7 mouse cellular contexts compared by ENCODE assay signal in the genomic region with DNA sequence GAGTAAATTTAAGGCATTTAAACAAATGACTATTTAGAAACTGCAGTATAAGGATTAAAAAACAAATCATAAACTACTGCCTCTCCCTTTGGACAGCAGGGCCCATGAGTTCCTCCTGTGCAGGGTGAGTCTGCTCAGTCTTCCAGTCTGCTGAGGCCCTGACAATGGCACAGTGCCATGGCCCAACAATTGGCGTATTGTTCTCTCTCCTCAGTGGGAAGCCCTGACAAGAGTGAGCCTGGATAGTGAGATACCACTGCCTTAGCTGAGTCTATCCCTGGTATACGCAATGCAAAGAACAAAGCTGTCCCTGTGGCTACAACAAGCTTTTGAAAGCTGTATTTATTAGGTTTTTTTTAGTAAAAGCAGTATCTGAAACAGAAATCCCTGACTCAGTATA.
DNase-seq lines count a peak whose midpoint lies in the region; ATAC-seq and TF ChIP-seq lines count a peak whose summit lies in the region.

No protein-coding gene starts in this region.

- peak overlapping the region; percentile 44; the same call in 1 of the 2 replicates for H3K27ac ChIP-seq in gastrocnemius, adult 2 months
- 0 out of 2 replicates have a peak overlapping the region, but pooled peaks have one; percentile 32 for H3K27ac ChIP-seq in hindbrain, embryonic 14.5 days
- 0 out of 2 replicates have a peak overlapping the region, but pooled peaks have one; percentile 20 for H3K27ac ChIP-seq in midbrain, embryonic 12.5 days (replicated peaks)

- peak; percentile 62 for ATAC-seq in common myeloid progenitor, adult 5-6 weeks (replicated peaks; ENCODE audit: low read depth, poor library complexity, severe bottlenecking)
- peak; percentile 88; the same call in 1 of the 2 replicates for ATAC-seq in hindbrain, embryonic 14.5 days (ENCODE audit: low FRiP score)
- peak; percentile 97 for ATAC-seq in midbrain, embryonic 12.5 days (ENCODE audit: low FRiP score, low read depth)

- peak; percentile 61 for DNase-seq in adrenal gland, postnatal 10 days
- peak; percentile 74 for DNase-seq in gastrocnemius, adult 2 months
- DNase-seq in hindbrain, embryonic 14.5 days (ENCODE audit: low spot score): peak; percentile 77
- DNase-seq in left cerebral cortex, adult 11 months (ENCODE audit: low spot score): peak; percentile 44
- DNase-seq in thymus, postnatal 36 days: no peak

- H3K4me2 ChIP-seq in hindbrain, embryonic 14.5 days (replicated peaks): no peak overlapping the region
- no peak overlapping the region for H3K4me2 ChIP-seq in midbrain, embryonic 12.5 days (replicated peaks)

- no peaks in the 10 kb centered on the region for H3K36me3 ChIP-seq in hindbrain, embryonic 14.5 days (replicated peaks; ENCODE audit: control insufficient read depth, insufficient read depth)
- H3K36me3 ChIP-seq in midbrain, embryonic 12.5 days: no peaks in the 10 kb centered on the region

- 6% methylated on average over 2 of the region's 2 CpGs for WGBS in hindbrain, embryonic 14.5 days
- WGBS in midbrain, embryonic 12.5 days: 3% methylated on average over 2 of the region's 2 CpGs

- H3K9me3 ChIP-seq in hindbrain, embryonic 14.5 days (ENCODE audit: control insufficient read depth, low read length): no peaks in the 10 kb centered on the region
- H3K9me3 ChIP-seq in midbrain, embryonic 12.5 days: no peaks in the 10 kb centered on the region

- intact Hi-C loops in gastrocnemius, adult 2 months (cut with DNase I): no loop called here

- no peaks in the 10 kb centered on the region for H3K27me3 ChIP-seq in hindbrain, embryonic 14.5 days (ENCODE audit: control insufficient read depth, insufficient read depth, low read length)
- no peaks in the 10 kb centered on the region for H3K27me3 ChIP-seq in midbrain, embryonic 12.5 days

- H3K4me3 ChIP-seq in gastrocnemius, adult 2 months: no peak overlapping the region
- H3K4me3 ChIP-seq in hindbrain, embryonic 14.5 days (replicated peaks; ENCODE audit: low read length): no peak overlapping the region
- no peak overlapping the region for H3K4me3 ChIP-seq in midbrain, embryonic 12.5 days

- H3K4me1 ChIP-seq in hindbrain, embryonic 14.5 days (replicated peaks; ENCODE audit: control insufficient read depth, insufficient read depth, low read length): 0 out of 2 replicates have a peak, but pooled peaks cover 3% of the 10 kb centered on the region
- peaks cover 4% of the 10 kb centered on the region; the same call in 1 of the 2 replicates for H3K4me1 ChIP-seq in midbrain, embryonic 12.5 days

- TF ChIP-seq CTCF in gastrocnemius, adult 2 months (IDR thresholded peaks at IDR 0.05): no peak

- no peak overlapping the region for H3K9ac ChIP-seq in hindbrain, embryonic 14.5 days
- no peak overlapping the region for H3K9ac ChIP-seq in midbrain, embryonic 12.5 days (replicated peaks)

Comparison
In these comparisons a context has a peak if more than half of its experiments do, and no peak if none do; other contexts are left out.
1. DNase-seq: peak in adrenal gland, postnatal 10 days (single experiment), gastrocnemius, adult 2 months (single experiment), hindbrain, embryonic 14.5 days (single experiment) and left cerebral cortex, adult 11 months (single experiment); none in thymus, postnatal 36 days (0 of 2).
2. Peak in every context shown above with its lines, with median percentiles within 50 percentile points of each other: ATAC-seq and H3K27ac ChIP-seq.